Mouse (Mus musculus) kidney, adult 2 months (tissue): ENCODE results near the gene Chad. TPM values are rescaled to one million over a fixed set of nuclear protein-coding genes. Genes with fewer than 3 reads are reported as not detected.

ENCODE experiments used
- DNase-seq: peaks from one replicate; pipeline ENCODE4 v3.0.0; 2021
- H3K27ac ChIP-seq: fragments of 200-500 bp; 2 replicates; pipeline ENCODE4 v1.5.1; 2012; ENCODE audit warnings: low read depth, low read length, control low read depth, inconsistent platforms; ENCODE audit not compliant: insufficient read depth
- H3K27me3 ChIP-seq: fragments of 200-500 bp; replicated peaks from 2 replicates; pipeline ENCODE4 v1.6.1; 2012; ENCODE audit warnings: mild to moderate bottlenecking, moderate library complexity, low read length, inconsistent platforms; ENCODE audit not compliant: control insufficient read depth, insufficient read depth
- H3K36me3 ChIP-seq: fragments of 200-500 bp; 2 replicates; pipeline ENCODE4 v1.6.1; 2012; ENCODE audit warnings: mild to moderate bottlenecking, moderate library complexity, low read length, inconsistent platforms; ENCODE audit not compliant: control insufficient read depth, insufficient read depth
- H3K4me1 ChIP-seq: fragments of 200-500 bp; 2 replicates; pipeline ENCODE4 v1.6.1; 2011; ENCODE audit warnings: low read length; ENCODE audit not compliant: control insufficient read depth, insufficient read depth
- H3K4me3 ChIP-seq: fragments of 200-500 bp; 2 replicates; pipeline ENCODE4 v1.5.1; 2011; ENCODE audit warnings: mild to moderate bottlenecking, low read depth, low read length, control low read depth; ENCODE audit not compliant: insufficient read depth
- CTCF ChIP-seq: fragments of 200-500 bp; conservative IDR thresholded peaks from 2 replicates; pipeline ENCODE4 v1.5.1; 2011; ENCODE audit warnings: low read depth, mild to moderate bottlenecking, control low read depth, low read length, moderate library complexity, mixed read lengths; ENCODE audit not compliant: insufficient read depth, insufficient read length
- POLR2A ChIP-seq: fragments of 200-500 bp; IDR thresholded peaks from one replicate; pipeline ENCODE4 v1.6.1; 2011; ENCODE audit warnings: low read depth, low read length, control low read depth
- WGBS: fragments of 180-500 bp; shearing (Covaris S2); methylation state at CpG from one replicate; pipeline ENCODE4 v1.1.7; 2018; 5-methylcytosine and 5-hydroxymethylcytosine counted together
- polyA plus RNA-seq: library from polyadenylated mRNA; depleted of rRNA; stranded (reverse); fragments of >200 nt; gene quantifications from 2 replicates; pipeline ENCODE4 v1.2.3, GENCODE M21; 2012

Gene Chad
- polyA plus RNA-seq, 1 experiment = 0.22 TPM

GRCm38 (mm10) chr11:94585091-94585490 is 20.2 kb downstream of the Chad start:
- Histone ChIP-seq H3K36me3 (no peaks in the 10 kb centered on the region), H3K4me3 (no peak overlapping the region), H3K4me1 (no peaks in the 10 kb centered on the region), H3K27ac (no peak overlapping the region), H3K27me3 (no peaks in the 10 kb centered on the region)
- 87% methylated on average over 9 of the region's 9 CpGs for WGBS
- DNase-seq = no peak
- TF ChIP-seq POLR2A = no peak
- TF ChIP-seq CTCF = no peak

GRCm38 (mm10) chr11:94587511-94587910 is 22.7 kb downstream of the Chad start:
- no peak for DNase-seq
- no peak for TF ChIP-seq CTCF
- no peak for TF ChIP-seq POLR2A
- H3K27me3 ChIP-seq = no peaks in the 10 kb centered on the region
- peaks cover 4% of the 10 kb centered on the region for H3K4me1 ChIP-seq
- H3K27ac ChIP-seq = no peak overlapping the region
- H3K4me3 ChIP-seq = no peak overlapping the region
- H3K36me3 ChIP-seq = no peaks in the 10 kb centered on the region
- WGBS = 65% methylated on average over 6 of the region's 6 CpGs

- Histone ChIP-seq H3K36me3 (no peaks in the 10 kb centered on the region), H3K27me3 (no peaks in the 10 kb centered on the region), H3K4me1 (peaks cover 14% of the 10 kb centered on the region), H3K4me3 (no peak overlapping the region), H3K27ac (no peak overlapping the region)
- no peak for TF ChIP-seq POLR2A
- TF ChIP-seq CTCF = no peak
- DNase-seq = peak; percentile 29
- 73% methylated on average over 7 of the region's 7 CpGs for WGBS
Observed at GRCm38 (mm10) chr11:94596311-94596852, 31.5 kb downstream of the Chad start.

GRCm38 (mm10) chr11:94597319-94597718 is 32.5 kb downstream of the Chad start:
- no peak overlapping the region for H3K4me3 ChIP-seq
- H3K36me3 ChIP-seq = no peaks in the 10 kb centered on the region
- H3K4me1 ChIP-seq = peaks cover 14% of the 10 kb centered on the region; the same call in 1 of the 2 replicates
- 12% methylated on average over 4 of the region's 4 CpGs for WGBS
- no peak overlapping the region for H3K27ac ChIP-seq
- DNase-seq = peak; percentile 92
- TF ChIP-seq CTCF (no peak), POLR2A (no peak)
- no peaks in the 10 kb centered on the region for H3K27me3 ChIP-seq

- WGBS = 59% methylated on average over 6 of the region's 6 CpGs
- no peak for DNase-seq
- Histone ChIP-seq H3K4me1 (peaks cover 16% of the 10 kb centered on the region; the same call in 1 of the 2 replicates), H3K27me3 (no peaks in the 10 kb centered on the region), H3K27ac (no peak overlapping the region), H3K36me3 (no peaks in the 10 kb centered on the region), H3K4me3 (no peak overlapping the region)
- TF ChIP-seq CTCF (peak; percentile 56), POLR2A (no peak)
Observed at GRCm38 (mm10) chr11:94598437-94599120, 33.7 kb downstream of the Chad start.

GRCm38 (mm10) chr11:94600447-94600846 is 35.6 kb downstream of the Chad start:
- no peak for DNase-seq
- Histone ChIP-seq H3K36me3 (no peaks in the 10 kb centered on the region), H3K27ac (no peak overlapping the region), H3K27me3 (no peaks in the 10 kb centered on the region), H3K4me3 (no peak overlapping the region), H3K4me1 (peaks cover 16% of the 10 kb centered on the region; the same call in 1 of the 2 replicates)
- TF ChIP-seq CTCF (no peak), POLR2A (no peak)
- WGBS = 91% methylated on average over 7 of the region's 7 CpGs
